Mouse (Mus musculus) layer of hippocampus, postnatal 10 days (tissue): ENCODE results near the gene Ccdc96. TPM values are rescaled to one million over a fixed set of nuclear protein-coding genes. Genes with fewer than 3 reads are reported as not detected.

Source experiments
- DNase-seq, 2 experiments: peaks; one replicate each; pipeline ENCODE4 v3.0.0; 2021; ENCODE audit warnings: low spot score in 2 of 2
- total RNA-seq, 2 experiments: library from RNA; stranded (reverse); gene quantifications; 2 replicates each; pipeline ENCODE4 v1.2.3; 2021

Ccdc96 gene
- total RNA-seq, 2 experiments from 2014 or later, result 2.1 to 2.3 TPM

DNA sequence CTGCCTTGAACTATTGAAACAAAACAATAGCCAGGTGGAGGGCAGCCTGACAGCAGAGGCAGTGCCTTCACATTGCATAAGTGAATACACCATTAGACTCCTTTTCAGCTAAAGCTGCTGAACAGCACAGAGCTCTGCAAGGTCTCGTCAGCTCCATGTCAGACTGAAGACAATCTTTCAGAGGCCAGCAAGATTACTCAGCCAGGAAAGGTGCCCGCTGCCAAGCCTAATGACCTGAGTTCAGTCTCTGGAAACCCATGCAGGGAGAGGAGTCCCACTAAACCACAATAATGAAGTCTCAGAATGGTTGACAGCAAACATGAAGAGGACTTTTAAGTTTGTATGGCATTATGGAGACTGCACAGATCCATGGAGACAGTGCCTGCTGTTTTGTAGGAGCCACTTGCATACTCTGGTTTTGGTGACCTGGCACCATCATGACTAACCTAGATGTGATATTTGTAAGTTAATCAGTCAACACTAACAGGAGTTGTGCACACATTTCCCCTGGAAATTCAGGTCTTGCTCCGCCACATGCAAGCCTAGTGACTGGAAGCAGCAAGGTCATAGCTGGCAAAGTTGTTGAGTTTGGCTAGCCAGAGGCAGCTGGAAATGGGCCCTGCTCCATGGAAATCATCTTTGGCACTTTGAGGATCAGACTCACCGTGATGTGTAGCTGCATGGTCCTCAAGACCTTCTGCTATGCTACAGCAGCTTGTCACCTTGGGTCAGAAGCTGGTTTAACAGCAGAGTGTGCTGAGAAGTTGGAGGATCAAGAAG is 11.3 kb upstream of the Ccdc96 start:
- no peak for DNase-seq

DNA sequence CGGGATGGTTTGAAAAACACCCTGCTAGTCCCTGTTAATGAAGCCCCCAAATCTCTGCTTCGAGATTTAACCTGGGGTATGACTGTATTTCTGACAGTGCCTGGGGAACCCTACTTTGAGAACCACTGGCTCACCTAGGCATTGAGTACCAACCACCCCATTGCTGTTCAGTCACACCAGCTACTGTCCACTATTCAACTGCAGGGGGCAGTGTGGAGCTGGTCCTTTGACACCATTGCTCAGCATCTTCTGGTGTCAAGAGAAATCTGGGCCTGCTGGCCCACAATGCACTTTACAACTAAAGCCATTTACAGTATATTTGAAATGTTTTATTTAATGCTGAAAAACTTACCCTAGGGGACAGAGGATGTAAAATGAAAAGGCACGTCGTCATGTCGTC is 10.1 kb upstream of the Ccdc96 start:
- peak; percentile 66 to 76 for DNase-seq

DNA sequence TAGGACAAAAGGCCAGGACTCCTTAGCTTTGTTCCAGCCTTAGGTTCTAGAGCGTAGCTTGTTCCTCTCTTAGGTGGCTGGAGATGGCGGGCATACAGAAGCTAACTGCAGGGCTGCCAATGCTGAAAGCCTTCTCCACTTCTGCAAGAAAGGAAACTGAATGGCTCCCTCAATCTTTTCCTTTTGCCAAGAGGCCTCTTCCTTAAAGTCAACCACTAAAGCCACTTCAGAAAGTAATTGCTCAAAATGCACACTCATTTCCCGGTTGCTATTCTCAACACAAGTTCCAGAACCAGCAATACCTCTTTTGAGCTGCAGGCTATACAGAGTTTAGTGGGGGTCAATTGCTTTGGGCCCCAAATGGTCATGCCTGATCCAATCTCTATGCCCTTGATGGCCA is 6.9 kb upstream of the Ccdc96 start:
- no peak for DNase-seq

DNA sequence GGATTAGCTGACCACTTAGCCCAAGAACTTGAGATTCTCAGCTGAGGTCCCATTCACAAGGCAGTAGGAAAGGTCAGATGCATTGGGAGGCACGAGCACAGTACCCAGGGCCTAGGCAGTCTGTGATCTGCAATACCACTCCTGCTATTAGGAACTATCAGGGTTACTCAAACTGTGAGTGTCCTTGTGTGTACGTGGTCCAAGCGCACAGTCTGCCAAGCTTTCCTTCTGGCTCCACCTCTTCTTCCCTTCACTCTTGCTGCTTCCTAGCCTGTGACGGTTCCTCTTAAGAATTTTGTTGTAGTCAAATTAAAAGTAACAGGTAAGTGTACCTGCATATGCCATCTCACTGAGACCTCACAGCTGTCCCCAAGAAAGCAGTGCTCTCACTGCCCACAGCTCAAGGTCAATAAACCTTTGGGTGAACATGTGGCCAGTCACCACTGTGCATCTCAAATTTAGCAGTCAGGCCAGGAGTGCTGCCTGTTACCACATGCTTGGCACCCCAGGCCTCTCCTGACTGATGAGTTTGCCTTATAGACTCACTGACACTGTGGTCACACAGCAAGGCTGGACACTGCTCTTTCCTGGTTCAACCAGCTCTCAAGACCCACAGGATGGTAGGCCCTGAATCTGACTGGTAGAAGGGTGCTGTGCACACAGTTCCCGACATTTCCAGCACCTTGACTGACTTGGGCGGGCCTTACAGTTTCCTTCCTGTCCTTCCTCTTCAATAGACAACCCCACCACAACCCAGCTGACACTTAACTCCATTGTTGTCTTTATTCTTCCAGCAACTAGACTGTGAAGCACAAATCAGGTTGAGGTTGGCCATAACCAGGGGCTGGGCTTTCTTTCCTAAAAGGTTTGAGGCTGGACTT is 5.6 kb upstream of the Ccdc96 start:
- DNase-seq, result no peak

DNA sequence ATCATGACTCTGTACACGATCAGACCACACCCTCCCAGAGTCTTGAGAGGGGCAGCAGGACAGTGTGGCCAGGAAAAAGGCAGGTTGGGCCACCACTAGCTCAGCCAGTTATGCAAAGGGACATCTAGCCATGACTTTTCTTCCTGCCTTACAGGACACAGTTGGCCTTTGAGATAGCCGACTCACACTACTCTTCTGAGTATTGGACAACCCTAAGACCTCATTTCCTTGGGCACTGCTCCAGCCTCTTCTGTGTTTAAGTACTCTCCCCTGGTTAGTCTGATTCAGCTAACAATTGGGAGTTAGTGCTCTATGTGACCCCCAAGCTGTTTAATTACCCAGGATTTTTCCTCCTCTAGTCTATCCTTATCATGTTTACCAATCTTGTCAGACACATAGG is 4.7 kb upstream of the Ccdc96 start:
- DNase-seq, result no peak

DNA sequence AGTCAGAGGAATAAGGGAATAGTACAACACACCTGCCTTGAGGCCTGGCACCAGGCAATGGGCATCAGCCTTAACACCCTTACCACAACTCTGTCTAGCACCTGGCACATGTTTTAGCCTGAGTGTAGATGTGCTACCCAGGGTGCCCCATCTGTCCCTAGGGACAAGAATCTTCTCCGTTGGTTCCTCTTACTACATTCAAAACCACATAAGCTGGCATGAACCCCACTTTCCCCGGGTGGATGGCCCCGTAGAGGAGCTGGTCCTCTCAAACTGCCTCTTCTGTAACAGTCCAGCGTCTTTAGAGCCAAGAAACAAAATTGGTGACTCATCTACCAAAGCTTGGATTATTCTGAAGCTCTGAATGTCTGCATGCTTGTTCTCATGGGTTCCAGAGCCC is 4.0 kb upstream of the Ccdc96 start:
- DNase-seq, result no peak

DNA sequence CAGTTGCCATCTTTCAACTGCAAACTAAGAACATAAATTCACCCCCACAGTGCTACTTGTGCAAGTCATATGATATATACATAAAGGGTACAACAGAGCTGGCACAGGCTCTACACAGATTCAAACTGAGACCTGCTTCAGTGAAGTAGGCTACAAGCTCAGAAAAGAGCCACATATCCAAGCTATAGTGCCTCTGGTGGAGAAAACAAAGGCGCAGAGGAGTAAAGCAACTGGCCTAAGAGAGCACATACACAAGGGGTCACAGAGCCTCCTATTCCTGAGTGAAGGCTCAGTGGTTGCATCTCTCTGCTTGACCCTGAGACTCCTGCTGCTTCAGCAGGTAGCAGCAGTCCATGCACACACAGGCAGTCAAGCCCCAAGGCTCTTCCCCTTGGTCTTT is 3.3 kb upstream of the Ccdc96 start:
- DNase-seq, result no peak

DNA sequence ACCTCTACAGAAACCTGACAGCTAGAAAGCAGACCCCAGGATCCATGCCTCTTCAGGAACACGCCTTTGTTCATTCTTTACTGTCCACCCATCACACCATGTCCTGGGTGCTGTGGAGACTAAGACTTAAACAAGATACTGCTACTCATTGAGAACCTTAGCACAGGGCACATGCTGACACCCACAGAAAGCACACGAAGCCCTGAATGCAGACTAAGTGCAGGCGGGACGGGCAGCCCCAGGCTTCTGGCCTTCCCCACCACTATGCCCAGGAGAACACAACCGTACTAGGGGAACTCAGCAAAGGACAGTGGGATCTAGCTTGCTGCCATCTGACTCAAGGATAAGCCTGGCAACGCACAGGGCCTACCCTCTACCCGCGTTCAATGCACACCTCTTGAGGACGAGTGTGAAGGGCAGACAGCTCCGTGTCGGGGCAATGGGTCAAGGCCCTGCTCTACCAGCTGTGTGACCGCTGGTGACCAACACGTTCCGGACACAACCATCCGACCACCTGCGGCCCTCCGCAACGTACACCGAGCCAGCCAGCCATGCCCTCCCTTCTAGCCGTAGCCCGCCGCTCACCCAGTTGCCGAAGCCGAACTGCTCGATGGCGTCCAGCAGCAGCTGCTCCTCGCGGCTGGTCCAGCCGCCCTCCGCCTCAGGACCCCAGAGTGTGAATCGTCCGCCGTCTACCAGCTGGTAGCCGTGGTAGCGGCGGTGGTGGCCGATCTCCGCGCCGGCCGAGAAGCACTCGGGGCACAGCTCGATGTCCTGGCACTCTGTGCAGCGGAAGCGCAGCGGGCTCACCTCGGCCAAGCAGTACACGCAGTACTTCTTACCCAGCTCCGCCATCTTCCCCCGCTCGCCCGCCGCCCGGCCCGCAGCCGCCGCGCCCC is 936 bp upstream of the Ccdc96 start:
- peak; percentile 49 to 64 for DNase-seq

DNA sequence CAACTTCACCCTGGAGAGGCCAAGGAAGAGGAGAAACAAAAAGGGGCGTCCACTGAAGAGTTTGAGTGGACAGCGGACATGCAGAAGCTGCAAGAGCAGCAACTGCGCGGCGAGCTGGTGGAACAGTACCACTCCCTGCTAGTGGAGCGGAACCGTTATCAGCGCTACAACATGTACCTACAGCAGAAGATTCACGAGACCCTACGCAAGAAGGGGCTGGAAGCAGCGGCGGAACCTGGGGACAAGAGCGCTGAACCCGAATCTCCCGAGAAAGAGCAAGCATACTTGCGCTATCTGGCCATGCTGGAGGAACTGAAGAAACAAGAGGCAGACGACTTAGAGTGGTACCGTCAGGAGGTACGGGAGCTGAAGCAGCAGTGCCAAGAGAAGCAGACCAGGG is 918 bp downstream of the Ccdc96 start:
- DNase-seq, result no peak

DNA sequence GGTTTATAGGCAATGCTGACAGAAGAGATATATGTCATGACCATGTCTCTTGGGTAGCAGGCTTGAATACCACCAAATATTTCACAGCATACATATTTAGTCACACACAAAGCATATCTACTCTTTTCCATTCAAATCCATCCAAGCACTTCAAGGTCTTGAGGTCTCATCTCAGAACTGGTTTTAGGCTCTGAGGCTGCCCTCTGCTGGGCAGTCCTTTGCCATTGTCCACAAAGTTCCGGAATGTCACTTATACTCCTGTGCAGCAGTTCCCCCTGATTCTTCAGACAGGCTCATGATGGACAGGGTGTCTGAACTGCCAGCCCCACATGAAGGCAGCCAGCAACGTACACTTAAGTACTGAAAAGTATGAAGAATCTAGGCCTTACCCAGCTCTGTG is 4.8 kb downstream of the Ccdc96 start:
- no peak for DNase-seq

DNA sequence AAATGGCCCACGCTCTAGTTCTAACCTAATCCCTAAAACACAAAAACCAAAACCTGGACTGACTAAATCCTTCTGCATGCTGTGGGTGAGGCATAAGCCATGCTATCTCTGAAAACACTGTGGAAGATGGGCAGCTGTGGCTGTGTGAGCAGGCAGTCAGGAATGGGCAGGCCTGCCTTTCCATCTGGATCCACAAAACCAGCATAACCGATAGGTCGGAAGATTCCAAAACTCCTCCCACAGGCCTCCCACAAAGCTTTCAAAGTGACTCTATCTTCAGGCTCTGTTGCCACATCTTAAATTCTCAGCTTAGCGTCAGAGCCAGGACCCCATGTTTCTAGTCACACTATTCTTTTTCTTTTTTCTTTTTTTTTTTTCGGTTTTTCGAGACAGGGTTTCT is 9.5 kb downstream of the Ccdc96 start:
- peak in 1 of 2 experiments; percentile 39 for DNase-seq

DNA sequence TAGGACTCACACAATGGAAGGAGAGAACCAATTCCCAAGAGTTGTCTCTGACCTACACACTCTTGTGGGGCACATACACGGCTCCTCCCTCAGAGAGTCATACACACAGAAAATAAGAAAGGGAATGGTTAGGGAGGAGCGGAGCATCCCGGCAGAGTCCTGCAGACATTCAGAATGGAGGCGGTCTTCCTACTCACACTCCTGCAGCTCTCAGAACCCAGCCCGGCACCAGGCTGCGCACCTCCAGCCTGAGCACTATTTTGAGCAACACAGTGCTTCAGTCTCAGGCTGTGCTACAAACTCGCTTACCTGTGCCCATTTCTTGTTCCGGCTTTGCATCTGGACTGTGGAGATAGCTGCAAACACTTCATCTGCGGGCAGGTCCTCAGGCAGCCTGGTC is 10.3 kb downstream of the Ccdc96 start:
- no peak for DNase-seq

DNA sequence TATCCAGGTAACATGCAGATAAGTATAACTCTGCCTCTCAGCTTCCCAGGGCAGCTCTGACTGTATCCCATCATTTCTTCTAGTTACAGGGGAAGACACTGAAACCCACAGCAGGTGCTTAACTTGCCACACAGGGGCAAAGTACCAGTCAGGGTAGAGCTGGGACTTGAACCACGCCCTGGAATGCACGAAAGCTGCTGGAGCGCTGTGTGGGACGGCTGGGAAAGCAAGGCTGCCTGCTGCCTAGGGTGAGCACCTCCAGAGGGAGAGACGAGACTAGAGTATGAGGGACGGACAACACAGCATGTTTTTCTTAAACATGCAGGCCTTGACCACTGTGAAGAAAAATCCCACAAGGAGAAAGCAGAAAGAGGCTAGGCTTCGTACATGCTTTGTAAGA is 20.8 kb downstream of the Ccdc96 start:
- no peak for DNase-seq

DNA sequence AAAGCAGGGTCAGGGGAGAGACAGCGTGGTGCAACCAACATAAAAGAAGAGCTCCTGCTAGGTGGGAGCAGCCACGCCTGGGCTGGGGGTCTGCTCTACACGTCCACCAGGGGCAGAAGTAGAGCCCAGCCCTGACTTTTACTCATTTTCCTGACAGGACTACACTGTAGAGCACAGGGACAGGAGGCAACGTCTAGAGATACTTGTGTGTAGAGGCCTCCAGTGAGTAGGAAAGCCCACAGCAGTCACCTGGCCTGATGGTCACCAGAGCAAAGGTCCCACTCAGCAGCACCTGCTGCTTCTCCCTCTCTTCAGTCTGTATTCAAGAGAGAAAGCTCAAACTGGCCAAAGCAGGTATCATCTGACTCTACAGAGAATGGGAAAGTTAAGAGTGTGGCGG is 21.3 kb downstream of the Ccdc96 start:
- no peak for DNase-seq

DNA sequence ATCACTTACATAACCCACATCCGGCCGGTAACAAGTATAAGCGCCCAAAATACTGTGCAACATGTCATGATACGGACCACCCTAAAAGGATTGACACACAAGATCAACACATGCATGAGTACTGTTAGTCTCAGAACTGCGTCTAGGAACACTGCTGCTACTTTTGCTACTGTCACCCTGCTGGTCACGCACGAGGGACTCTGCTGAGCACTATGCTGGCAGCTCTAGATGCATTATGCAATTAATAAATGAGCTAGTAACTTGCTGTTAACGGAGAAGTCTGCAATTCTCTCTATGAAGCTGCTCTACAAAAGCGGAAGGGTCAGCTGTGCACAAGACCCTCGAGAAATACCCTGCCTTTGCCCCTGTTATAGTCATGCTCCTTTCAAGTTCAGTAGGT is 24.0 kb downstream of the Ccdc96 start:
- DNase-seq, result no peak

DNA sequence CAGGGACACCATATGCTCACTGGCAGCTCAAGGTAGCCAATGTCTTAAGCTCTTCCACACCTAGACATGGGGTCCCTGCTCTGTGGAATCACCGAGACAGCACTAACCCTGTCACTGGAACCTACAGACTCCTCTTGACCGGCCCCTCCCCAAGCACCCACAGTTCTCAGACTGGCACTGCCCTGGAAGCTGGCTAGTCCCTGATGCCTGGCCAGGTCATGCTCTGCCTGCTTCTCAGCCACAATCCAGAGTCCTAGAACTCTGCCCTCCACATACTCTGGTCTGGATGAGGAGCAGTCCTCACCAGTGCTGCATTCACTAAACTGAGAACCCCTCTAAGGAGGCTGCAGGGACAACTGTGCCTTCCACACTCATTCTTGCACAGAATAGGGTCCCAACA is 26.6 kb downstream of the Ccdc96 start:
- DNase-seq, result no peak

DNA sequence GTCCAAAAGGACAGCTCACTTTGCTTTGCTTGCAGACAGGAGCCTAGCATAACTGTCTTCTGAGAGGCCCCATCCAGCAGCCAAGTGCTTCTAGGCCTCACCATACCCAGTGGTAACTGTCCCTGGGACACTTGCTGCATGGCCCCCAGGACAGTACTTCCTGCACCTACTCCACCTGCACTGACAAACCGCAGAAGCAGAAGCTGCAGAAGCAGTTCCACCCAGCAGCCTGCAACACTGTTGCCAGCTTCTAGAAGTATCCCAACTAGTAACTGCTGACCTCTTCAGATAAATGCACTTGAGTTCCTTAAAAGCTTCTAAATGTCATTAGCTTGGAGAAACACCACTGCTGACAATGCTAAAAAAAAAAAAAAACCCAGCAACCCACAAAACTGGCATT is 30.7 kb downstream of the Ccdc96 start:
- DNase-seq, result no peak

DNA sequence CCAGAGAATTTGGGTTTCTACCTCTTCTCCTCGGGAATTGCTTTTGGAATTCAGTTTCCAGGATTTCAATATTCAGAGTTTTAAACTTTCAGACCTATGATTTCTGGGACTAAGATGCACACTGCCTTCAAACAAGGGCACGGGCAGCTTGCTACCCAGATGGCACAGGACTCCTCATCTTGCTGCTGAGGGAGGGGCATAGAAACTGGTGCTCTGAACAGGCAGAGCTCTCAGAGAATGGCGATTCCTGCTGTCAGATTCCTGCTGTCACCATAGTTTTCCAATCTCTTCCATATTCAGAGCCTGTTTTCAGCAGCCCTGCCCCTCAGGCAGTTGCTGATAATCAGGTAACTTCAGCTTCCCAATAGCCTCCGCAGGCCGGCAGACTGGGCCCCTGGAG is 31.2 kb downstream of the Ccdc96 start:
- DNase-seq, result peak in 1 of 2 experiments; percentile 30

DNA sequence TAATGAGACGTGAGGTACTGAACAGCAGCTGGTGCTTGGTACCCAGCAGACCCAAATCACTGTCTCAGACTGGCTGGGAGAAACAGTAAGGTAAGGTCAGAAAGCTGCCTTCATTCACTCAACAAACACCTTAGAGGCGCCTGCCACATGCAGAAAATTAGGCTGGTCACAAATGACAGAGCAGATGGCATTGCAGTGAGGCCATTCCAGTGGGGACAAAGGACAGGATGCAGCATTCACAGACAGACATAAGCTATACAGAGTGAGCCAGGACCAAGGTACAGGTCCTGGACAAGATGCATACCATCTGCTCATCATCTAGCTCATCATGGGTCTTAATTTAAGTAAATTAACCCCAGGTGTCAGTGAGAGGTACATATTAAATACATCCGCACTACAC is 33.2 kb downstream of the Ccdc96 start:
- DNase-seq, result no peak

DNA sequence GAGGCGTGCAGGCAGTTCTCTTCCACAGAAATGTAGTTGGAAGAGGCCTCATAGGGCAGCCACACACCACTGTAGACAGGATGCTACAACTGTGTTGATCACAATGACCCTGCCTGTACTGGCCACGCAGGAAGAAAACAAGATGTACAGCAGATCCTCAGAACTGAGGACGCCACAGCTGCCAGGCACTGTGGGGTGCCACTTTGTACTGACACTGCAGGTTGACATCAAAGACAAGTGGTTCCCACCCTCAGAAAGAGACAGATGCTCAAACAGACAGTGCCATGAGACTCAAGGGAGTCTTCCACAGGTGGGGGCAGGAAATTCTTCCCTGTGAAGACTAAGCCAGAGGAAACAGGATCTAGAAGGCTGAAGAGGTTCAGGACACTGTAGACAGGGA is 35.4 kb downstream of the Ccdc96 start:
- DNase-seq, result no peak

DNA sequence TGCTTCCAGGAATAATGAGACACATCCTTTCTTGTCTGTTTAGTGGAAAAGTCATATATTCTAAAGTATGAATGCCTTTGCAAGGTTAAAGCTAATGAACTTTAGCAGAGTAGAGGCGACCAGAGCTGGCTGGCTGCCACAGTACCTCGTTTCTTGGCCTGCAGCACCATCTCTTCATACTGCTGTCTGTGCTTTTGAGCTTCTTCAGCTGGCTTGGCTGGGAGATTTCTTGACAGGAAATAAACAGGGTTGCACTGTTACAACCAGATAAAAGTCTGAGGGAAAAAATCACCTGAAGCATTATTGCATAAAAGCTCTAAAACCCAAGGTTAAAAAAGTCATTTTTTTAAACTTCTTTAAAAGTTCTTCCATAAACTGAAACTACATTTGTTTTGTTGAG is 38.4 kb downstream of the Ccdc96 start:
- no peak for DNase-seq
